Mouse (Mus musculus): ENCODE measurements around the gene Pign. TPM values are rescaled to one million over a fixed set of nuclear protein-coding genes. Genes with fewer than 3 reads are reported as not detected.

Pign gene
- 7.5 and 10.4 TPM in 2 replicates for polyA plus RNA-seq (2015; fragmentation: Nextera tagmentation; extraction: Ambion mirVana)

DNA sequence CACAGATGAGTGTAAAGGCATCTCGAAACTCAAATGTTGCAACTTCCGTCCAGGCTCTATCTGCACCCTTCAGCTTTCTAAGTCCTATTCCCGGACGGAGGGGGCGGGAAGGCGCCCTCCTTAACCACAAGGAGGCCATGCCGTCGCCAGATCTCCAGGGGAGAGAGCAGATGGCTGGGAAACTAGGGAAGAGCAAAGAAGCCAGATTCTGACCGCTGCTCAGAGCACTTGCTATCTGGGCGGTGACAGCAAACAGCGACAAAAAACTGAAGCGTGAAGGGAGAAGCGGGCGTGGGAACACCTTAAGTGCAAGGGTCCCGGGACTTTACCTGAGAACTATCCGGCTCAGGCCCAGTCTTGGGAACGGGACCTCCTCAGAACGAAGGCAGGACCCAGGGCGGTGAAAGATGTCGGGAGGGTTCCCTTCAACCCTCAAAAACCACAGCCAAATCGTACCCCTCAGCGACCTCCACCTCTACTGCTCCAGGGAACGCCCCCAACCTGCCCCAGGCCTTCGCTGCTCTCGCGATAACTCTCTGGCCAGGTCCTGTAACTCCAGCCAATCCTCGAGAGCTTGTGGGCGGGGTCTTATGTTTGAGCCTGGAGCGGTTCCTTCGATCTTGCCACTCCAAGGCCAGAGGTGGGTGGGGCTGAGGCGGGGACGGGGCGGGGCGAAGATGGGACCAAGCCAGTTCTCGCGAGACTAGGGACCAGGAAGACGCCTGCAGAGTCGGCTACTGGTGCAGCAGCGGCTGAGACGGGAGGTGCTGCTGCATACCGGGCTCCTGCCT, at the start of gene Pign, which contains the start of gene Relch:
Pign (minus strand) TSS at position 507 of the 791 bp plus-strand sequence.
Relch (plus strand) TSS at position 691 of the 791 bp plus-strand sequence.
- ATAC-seq (ENCODE audit: low FRiP score, low read depth) = peak; percentile 99
- Histone ChIP-seq H3K4me3 (peak within 1 kb of the TSS; percentile 98), H3K27me3 (no peaks in the 10 kb centered on the region), H3K36me3 (no peaks in the 10 kb centered on the region), H3K9ac (peak within 1 kb of the TSS; percentile 92), H3K4me1 (replicated peaks) (peaks cover 44% of the 10 kb centered on the region), H3K4me2 (peak within 1 kb of the TSS; percentile 90), H3K27ac (replicated peaks) (peak within 1 kb of the TSS; percentile 90), H3K9me3 (no peaks in the 10 kb centered on the region)
- WGBS = under 1% methylated on average over 41 of the region's 41 CpGs

DNA sequence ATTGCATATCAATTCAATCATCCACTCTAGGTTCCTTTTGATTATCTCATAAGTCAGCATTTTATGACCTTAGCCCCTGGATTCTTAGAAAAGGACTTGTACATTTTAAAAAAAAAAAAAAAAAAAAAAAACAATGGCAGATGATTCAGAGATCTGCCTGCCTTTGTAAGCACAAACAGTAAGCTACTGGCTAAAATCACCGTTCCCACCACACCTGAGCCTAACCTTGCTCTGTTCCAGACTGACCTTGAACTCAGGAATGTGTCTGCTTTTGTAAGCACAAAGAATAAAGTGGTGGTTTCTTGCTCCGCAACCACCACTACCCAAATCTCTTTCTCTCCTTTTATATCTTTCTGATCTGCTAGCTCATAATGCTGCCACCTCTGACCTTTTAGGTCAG, 49.3 kb upstream of the Pign start:
- H3K9ac ChIP-seq = no peak overlapping the region
- 97% methylated on average over 2 of the region's 2 CpGs for WGBS
- H3K27ac ChIP-seq (replicated peaks) = no peak overlapping the region
- no peaks in the 10 kb centered on the region for H3K4me1 ChIP-seq (replicated peaks)
- no peak overlapping the region for H3K4me3 ChIP-seq
- H3K27me3 ChIP-seq = no peaks in the 10 kb centered on the region
- no peak for ATAC-seq (ENCODE audit: low FRiP score, low read depth)
- H3K36me3 ChIP-seq = peaks cover 22% of the 10 kb centered on the region; the same call in 1 of the 2 replicates
- no peaks in the 10 kb centered on the region for H3K9me3 ChIP-seq
- H3K4me2 ChIP-seq = no peak overlapping the region

DNA sequence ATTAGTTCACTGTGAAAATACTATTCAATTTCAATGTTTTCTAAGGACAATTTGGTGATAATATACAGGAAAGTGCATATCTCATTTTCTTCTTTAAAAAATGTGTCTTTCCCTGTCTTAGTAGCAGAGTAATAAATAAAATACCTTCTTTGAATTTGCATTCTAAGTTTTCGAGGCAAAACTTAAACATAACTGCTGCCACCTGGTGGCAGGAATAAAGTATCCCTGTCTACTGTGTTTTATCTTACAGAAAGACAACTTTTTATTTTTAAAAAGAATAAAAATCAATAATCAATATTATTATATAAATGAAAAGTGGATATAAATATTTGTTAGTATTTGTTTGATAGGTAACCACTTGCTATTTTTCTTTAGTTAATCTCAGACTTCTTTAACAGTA, 47.8 kb upstream of the Pign start:
- no peaks in the 10 kb centered on the region for H3K4me1 ChIP-seq (replicated peaks)
- H3K36me3 ChIP-seq = peaks cover 27% of the 10 kb centered on the region
- H3K4me2 ChIP-seq = no peak overlapping the region
- H3K9me3 ChIP-seq = no peaks in the 10 kb centered on the region
- no peak for ATAC-seq (ENCODE audit: low FRiP score, low read depth)
- H3K27ac ChIP-seq (replicated peaks) = no peak overlapping the region
- H3K27me3 ChIP-seq = no peaks in the 10 kb centered on the region
- no peak overlapping the region for H3K4me3 ChIP-seq
- 41% methylated on average over 1 of the region's 1 CpGs for WGBS
- no peak overlapping the region for H3K9ac ChIP-seq

DNA sequence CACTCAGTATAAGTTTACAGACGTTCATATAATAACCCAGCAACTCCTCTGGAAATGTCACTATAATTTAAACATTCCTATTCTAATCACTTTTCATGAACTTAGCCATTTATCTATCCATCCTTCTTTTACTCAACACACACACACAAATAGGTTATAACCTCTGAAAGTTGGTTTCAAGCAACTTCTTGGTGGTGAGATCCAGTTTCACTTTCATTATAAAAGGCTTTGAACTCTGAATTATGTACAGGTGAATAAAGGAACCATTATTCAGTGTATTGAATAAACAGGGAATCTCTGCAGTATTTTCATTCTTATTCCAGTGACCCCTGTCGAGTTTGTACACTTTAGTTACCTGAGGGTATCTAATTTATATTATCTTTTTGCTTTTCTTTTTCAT, 45.9 kb upstream of the Pign start:
- Histone ChIP-seq H3K4me1 (replicated peaks) (no peaks in the 10 kb centered on the region), H3K9me3 (no peaks in the 10 kb centered on the region), H3K36me3 (peaks cover 24% of the 10 kb centered on the region), H3K4me3 (no peak overlapping the region), H3K4me2 (no peak overlapping the region), H3K9ac (no peak overlapping the region), H3K27ac (replicated peaks) (no peak overlapping the region), H3K27me3 (no peaks in the 10 kb centered on the region)
- 86% methylated on average over 2 of the region's 2 CpGs for WGBS
- ATAC-seq (ENCODE audit: low FRiP score, low read depth) = no peak

DNA sequence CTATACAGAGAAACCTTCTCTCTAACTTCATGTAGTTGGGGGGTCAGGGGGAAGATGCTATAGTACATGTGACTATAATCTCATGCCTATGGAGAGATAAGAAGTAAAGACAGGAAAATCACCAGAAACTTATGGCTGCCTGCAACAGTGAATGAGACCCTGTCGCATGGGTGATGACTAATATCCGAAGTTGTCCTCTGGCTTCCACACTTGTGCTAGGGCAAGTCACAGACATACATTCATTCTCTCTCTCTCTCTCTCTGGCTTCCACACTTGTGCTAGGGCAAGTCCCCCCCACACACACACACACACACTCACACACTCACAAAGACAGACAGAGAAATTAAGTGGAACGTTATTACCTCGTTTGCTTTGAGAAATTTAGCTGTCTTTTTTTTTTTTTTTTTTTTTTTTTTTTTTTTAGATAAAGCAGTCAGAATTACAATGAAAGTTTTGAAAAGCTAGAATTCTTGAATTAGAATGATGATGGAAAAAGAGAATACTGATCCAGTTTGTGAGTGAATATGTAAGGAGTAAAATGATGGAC, 37.6 kb upstream of the Pign start:
- ATAC-seq (ENCODE audit: low FRiP score, low read depth) = no peak
- WGBS = 90% methylated on average over 4 of the region's 4 CpGs
- Histone ChIP-seq H3K4me3 (no peak overlapping the region), H3K9ac (no peak overlapping the region), H3K9me3 (no peaks in the 10 kb centered on the region), H3K4me2 (no peak overlapping the region), H3K27ac (replicated peaks) (no peak overlapping the region), H3K27me3 (no peaks in the 10 kb centered on the region), H3K36me3 (peaks cover 12% of the 10 kb centered on the region), H3K4me1 (replicated peaks) (no peaks in the 10 kb centered on the region)

DNA sequence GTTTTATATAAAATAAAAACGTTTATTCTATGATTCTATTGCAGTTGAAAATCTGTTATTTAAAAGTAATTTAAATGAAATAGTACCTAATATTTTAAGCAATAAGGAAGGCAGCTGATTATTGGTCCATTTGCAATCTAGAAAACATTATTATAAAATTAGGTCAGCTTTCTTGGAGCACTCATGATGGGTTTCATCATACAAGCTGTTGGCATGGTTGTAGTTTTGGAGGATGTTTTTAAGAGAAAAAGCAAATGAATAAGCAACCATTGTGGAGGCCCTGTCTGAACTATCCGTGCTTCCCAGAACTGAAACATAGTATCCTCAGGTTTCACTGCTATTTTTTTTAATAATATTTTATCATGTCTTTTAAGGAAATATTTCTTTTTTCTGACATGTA, 32.1 kb upstream of the Pign start:
- Histone ChIP-seq H3K36me3 (peaks cover 11% of the 10 kb centered on the region), H3K27me3 (no peaks in the 10 kb centered on the region), H3K4me3 (no peak overlapping the region), H3K4me2 (no peak overlapping the region), H3K27ac (replicated peaks) (no peak overlapping the region), H3K9ac (no peak overlapping the region), H3K4me1 (replicated peaks) (no peaks in the 10 kb centered on the region), H3K9me3 (no peaks in the 10 kb centered on the region)
- no peak for ATAC-seq (ENCODE audit: low FRiP score, low read depth)
- 93% methylated on average over 2 of the region's 2 CpGs for WGBS

DNA sequence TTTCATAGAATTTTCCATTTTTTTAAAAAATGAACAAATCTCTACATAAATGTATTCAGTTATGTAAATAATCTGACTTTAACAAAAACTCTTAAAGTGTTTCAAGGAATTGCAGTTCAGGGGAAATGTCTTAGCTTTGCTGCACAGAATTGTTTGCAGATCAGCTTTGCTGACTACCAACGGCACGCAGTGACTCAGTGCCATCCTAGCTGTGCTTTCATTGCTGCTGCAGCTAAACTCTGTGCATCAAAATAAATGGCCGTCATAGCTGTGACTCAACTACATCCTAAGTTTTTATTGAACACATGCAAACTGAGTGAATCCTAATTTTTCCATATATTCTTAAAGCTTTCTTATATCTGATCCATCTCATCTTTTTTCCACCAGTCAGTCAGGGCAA, 22.0 kb upstream of the Pign start:
- no peak for ATAC-seq (ENCODE audit: low FRiP score, low read depth)
- H3K4me2 ChIP-seq = no peak overlapping the region

DNA sequence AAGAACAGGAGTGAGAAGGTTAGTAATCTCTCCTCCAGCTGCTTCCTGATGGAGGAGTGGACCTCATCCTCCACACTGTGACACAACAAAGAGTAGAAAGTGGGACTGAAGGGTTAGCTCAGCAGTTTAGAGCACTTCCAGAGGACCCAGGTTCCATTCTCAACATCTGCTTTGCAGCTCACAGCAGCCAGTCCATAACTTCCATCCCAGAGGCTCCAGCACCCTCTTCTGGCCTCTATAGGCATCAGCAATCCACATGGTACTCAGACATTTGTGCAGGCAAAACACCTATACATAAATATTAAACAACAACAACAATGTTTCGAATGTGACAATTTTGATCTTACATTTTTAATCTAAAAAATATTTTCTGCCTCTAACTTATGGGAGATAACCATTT, 17.1 kb upstream of the Pign start:
- Histone ChIP-seq H3K9me3 (no peaks in the 10 kb centered on the region), H3K36me3 (no peaks in the 10 kb centered on the region), H3K4me2 (no peak overlapping the region), H3K27me3 (no peaks in the 10 kb centered on the region), H3K9ac (no peak overlapping the region), H3K27ac (replicated peaks) (no peak overlapping the region), H3K4me3 (no peak overlapping the region), H3K4me1 (replicated peaks) (no peaks in the 10 kb centered on the region)
- no peak for ATAC-seq (ENCODE audit: low FRiP score, low read depth)
- WGBS = 80% methylated on average over 1 of the region's 1 CpGs

More for the DNA sequence above, 22.0 kb upstream of the Pign start:
- Histone ChIP-seq H3K9me3 (no peaks in the 10 kb centered on the region), H3K27ac (replicated peaks) (no peak overlapping the region), H3K4me3 (no peak overlapping the region), H3K9ac (no peak overlapping the region), H3K4me1 (replicated peaks) (no peaks in the 10 kb centered on the region), H3K36me3 (peaks cover 4% of the 10 kb centered on the region; the same call in 1 of the 2 replicates), H3K27me3 (no peaks in the 10 kb centered on the region)
- WGBS = 89% methylated on average over 3 of the region's 3 CpGs

DNA sequence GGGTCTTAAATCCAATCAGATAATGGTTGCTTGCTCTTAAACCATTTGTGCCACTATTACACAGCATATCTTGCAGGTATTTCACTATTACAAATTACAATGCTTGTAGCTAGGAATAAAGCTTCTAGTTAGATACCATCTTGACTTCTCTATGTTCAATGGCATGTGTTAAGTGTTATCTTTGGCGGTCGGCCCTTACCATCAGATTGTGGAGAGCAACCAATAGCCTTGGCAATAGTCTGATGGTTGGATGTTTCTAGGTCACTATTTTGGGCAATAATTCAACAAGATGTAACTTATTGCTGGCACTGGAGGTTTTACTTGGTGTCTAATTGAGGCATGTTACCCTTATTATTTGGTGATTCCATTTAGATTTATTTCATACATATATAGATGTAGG, 11.3 kb upstream of the Pign start:
- H3K27ac ChIP-seq (replicated peaks) = no peak overlapping the region
- H3K4me2 ChIP-seq = no peak overlapping the region
- no peak for ATAC-seq (ENCODE audit: low FRiP score, low read depth)
- H3K4me1 ChIP-seq (replicated peaks) = no peaks in the 10 kb centered on the region
- H3K9me3 ChIP-seq = no peaks in the 10 kb centered on the region
- no peaks in the 10 kb centered on the region for H3K27me3 ChIP-seq
- 96% methylated on average over 2 of the region's 2 CpGs for WGBS
- no peaks in the 10 kb centered on the region for H3K36me3 ChIP-seq
- no peak overlapping the region for H3K4me3 ChIP-seq
- no peak overlapping the region for H3K9ac ChIP-seq

DNA sequence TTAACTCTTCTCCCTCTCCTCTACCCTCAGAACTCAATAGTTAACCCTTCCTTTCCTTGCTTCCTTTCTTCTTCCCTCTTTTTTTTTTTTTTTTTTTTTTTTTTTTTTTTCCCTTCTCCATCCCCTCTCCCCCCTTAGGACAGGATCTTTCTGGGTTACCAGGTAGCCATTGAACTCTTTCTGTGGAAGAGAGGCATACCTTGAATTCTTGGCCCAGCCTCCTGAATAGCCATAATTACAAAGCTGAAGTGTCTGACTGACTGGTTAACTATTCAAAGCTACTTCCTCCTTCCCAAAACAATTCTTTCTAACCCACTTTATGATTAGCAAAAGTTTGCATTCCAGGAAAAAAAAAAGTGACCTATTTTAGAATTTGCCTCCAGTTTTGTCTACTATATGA, 6.2 kb upstream of the Pign start:
- no peak overlapping the region for H3K9ac ChIP-seq
- peaks cover 37% of the 10 kb centered on the region for H3K4me1 ChIP-seq (replicated peaks)
- no peaks in the 10 kb centered on the region for H3K9me3 ChIP-seq
- ATAC-seq (ENCODE audit: low FRiP score, low read depth) = no peak
- H3K27me3 ChIP-seq = no peaks in the 10 kb centered on the region
- H3K4me3 ChIP-seq = no peak overlapping the region
- no peaks in the 10 kb centered on the region for H3K36me3 ChIP-seq
- no peak overlapping the region for H3K27ac ChIP-seq (replicated peaks)
- no peak overlapping the region for H3K4me2 ChIP-seq

DNA sequence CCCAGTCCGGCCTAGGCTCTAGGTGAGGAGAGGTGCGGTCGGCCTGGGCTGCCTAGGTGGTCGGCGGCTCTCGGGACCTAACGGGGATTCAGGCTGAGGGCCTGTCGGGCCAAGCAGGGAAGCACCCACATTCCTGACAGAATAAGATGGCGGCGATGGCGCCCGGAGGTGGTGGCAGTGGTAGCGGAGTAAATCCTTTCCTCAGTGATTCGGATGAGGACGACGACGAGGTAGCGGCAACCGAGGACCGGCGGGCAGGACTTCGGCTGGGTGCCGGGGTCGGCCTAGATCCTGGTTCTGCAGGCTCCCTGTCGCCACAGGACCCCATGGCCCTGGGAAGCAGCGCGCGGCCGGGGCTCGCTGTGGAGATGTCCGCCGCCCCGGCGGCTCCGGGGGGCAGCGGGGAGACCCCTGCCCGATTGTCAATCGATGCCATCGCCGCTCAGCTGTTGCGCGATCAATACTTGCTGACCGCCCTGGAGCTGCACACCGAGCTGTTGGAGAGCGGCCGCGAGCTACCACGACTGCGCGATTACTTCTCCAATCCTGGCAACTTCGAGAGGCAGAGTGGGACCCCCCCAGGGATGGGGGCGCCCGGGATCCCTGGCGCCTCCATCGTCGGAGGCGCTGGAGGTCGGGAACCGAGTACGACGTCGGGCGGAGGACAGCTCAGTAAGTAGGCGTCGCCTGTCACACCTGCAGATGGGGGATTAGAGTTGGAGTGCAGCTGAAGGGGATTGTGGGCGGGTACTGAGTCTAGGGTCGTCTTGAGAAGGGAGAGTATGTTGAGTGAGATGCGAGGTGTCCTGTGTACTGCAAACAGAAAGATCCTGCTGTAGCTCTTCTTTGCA, 710 bp upstream of the Pign start:
- Histone ChIP-seq H3K27me3 (no peaks in the 10 kb centered on the region), H3K4me2 (peak overlapping the region; percentile 90), H3K9me3 (no peaks in the 10 kb centered on the region), H3K4me1 (replicated peaks) (peaks cover 49% of the 10 kb centered on the region), H3K27ac (replicated peaks) (peak overlapping the region; percentile 90), H3K9ac (peak overlapping the region; percentile 92), H3K4me3 (peak overlapping the region; percentile 98), H3K36me3 (no peaks in the 10 kb centered on the region)
- WGBS = 0% methylated on average over 68 of the region's 68 CpGs
- ATAC-seq (ENCODE audit: low FRiP score, low read depth) = peak; percentile 63

DNA sequence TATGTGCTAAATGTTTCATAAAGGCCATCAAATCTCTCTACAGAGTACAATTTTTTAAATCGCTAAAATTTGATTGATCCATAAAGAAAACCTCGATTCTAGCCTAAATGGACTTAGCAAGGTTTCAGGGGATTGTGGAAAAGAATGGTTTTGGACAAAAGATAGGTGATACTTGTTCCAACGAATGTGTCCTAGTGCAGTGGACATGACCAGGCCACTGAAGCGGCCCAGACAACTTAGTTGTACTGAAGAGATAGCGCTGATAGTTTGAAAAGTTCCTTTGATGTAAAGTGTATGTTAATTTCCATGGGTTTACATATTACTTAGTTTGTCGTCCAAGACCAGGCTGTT, 682 bp downstream of the Pign start:
- Histone ChIP-seq H3K27ac (replicated peaks) (peak overlapping the region; percentile 90; the same call in 1 of the 2 replicates), H3K36me3 (no peaks in the 10 kb centered on the region), H3K4me3 (peak overlapping the region; percentile 98), H3K4me2 (peak overlapping the region; percentile 90), H3K9me3 (no peaks in the 10 kb centered on the region), H3K4me1 (replicated peaks) (peaks cover 41% of the 10 kb centered on the region), H3K9ac (peak overlapping the region; percentile 57), H3K27me3 (no peaks in the 10 kb centered on the region)
- no peak for ATAC-seq (ENCODE audit: low FRiP score, low read depth)
- 9% methylated on average over 6 of the region's 6 CpGs for WGBS
